Mouse (Mus musculus) hindbrain, embryonic 15.5 days (tissue): ENCODE results near the gene Fam107a. TPM values are rescaled to one million over a fixed set of nuclear protein-coding genes. Genes with fewer than 3 reads are reported as not detected.

Experiments used
- ATAC-seq: fragments of 200-750 bp; cut with Nextera tagmentation; 2 replicates; pipeline ENCODE4 v1.8.0; 2017; ENCODE audit warnings: low read depth, moderate number of reproducible peaks, moderate TSS enrichment; ENCODE audit not compliant: low FRiP score
- H3K27ac ChIP-seq: fragments of 300-500 bp; sonication (generic); replicated peaks from 2 replicates; pipeline ENCODE4 v1.5.1; 2015; ENCODE audit warnings: mild to moderate bottlenecking, inconsistent platforms
- H3K27me3 ChIP-seq: fragments of 300-500 bp; sonication (generic); 2 replicates; pipeline ENCODE4 v1.6.1; 2015; ENCODE audit warnings: control low read depth, inconsistent platforms
- H3K36me3 ChIP-seq: fragments of 300-500 bp; sonication (generic); 2 replicates; pipeline ENCODE4 v1.6.1; 2015; ENCODE audit warnings: control low read depth, inconsistent platforms
- H3K4me1 ChIP-seq: fragments of 300-500 bp; sonication (generic); replicated peaks from 2 replicates; pipeline ENCODE4 v1.6.1; 2015; ENCODE audit warnings: control low read depth, inconsistent platforms
- H3K4me2 ChIP-seq: fragments of 300-500 bp; sonication (generic); 2 replicates; pipeline ENCODE4 v1.6.1; 2015; ENCODE audit warnings: moderate library complexity, mild to moderate bottlenecking, inconsistent platforms
- H3K4me3 ChIP-seq: fragments of 300-500 bp; sonication (generic); 2 replicates; pipeline ENCODE4 v1.5.1; 2015; ENCODE audit warnings: mild to moderate bottlenecking, inconsistent platforms
- H3K9ac ChIP-seq: fragments of 300-500 bp; sonication (generic); 2 replicates; pipeline ENCODE4 v1.6.1; 2015; ENCODE audit warnings: inconsistent platforms
- H3K9me3 ChIP-seq: fragments of 300-500 bp; sonication (generic); 2 replicates; pipeline ENCODE4 v1.6.1; 2016; ENCODE audit warnings: control low read depth, inconsistent platforms
- WGBS: fragments of 180-500 bp; shearing (Covaris S2); methylation state at CpG from one replicate; pipeline ENCODE4 v1.1.7; 2015; 5-methylcytosine and 5-hydroxymethylcytosine counted together
- polyA plus RNA-seq: library from polyadenylated mRNA; unstranded; fragments of >200 nt; fragmentation: Nextera tagmentation; extraction: Ambion mirVana; gene quantifications from 2 replicates; pipeline ENCODE4 v1.2.1, GENCODE M21; 2015

Gene Fam107a
- 0.56 and 0.75 TPM in 2 replicates for polyA plus RNA-seq

GRCm38 (mm10) chr14:8317194-8318097 is at the start of gene Fam107a:
TSS of gene Fam107a (minus strand) at chr14:8318023.
- Histone ChIP-seq H3K4me1 (peaks cover 17% of the 10 kb centered on the region), H3K36me3 (no peaks in the 10 kb centered on the region), H3K4me3 (peak within 1 kb of the TSS; percentile 33), H3K9me3 (no peaks in the 10 kb centered on the region), H3K4me2 (peak within 1 kb of the TSS; percentile 63), H3K27ac (no peak within 1 kb of the TSS), H3K27me3 (peaks cover 47% of the 10 kb centered on the region), H3K9ac (peak within 1 kb of the TSS; percentile 30; the same call in 1 of the 2 replicates)
- ATAC-seq = peak; percentile 75
- 11% methylated on average over 41 of the region's 41 CpGs for WGBS

DNA sequence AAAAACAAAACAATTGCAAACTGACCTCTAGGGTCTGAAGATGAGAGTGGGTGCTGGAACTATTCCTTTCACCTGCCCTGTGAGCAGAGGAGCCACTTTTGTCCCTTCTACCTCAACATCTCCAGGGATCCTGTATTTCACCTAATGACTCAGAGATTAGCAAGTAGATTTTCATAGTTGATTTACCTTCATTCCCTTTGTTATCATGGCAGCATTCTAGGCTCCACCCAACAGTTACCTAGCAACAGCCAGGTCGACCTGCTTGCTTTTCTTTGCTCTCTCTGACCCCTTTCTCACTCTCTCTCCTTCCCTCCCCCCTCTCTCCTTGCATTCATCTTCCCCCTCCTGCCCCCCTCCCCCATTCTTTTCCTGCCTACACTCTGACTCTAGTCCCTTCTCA is 49.3 kb upstream of the Fam107a start:
- no peak overlapping the region for H3K4me2 ChIP-seq
- peaks cover 8% of the 10 kb centered on the region; the same call in 1 of the 2 replicates for H3K4me1 ChIP-seq
- no peak overlapping the region for H3K4me3 ChIP-seq
- H3K9me3 ChIP-seq = no peaks in the 10 kb centered on the region
- no peak overlapping the region for H3K9ac ChIP-seq
- no peaks in the 10 kb centered on the region for H3K27me3 ChIP-seq
- WGBS = 0% methylated on average over 1 of the region's 1 CpGs
- no peak overlapping the region for H3K27ac ChIP-seq
- ATAC-seq = no peak
- H3K36me3 ChIP-seq = no peaks in the 10 kb centered on the region

- no peak overlapping the region for H3K27ac ChIP-seq
- H3K4me2 ChIP-seq = no peak overlapping the region
- ATAC-seq = no peak
- no peaks in the 10 kb centered on the region for H3K9me3 ChIP-seq
- no peaks in the 10 kb centered on the region for H3K27me3 ChIP-seq
- 67% methylated on average over 6 of the region's 6 CpGs for WGBS
- no peak overlapping the region for H3K9ac ChIP-seq
- H3K36me3 ChIP-seq = no peaks in the 10 kb centered on the region
- no peak overlapping the region for H3K4me3 ChIP-seq
- peaks cover 8% of the 10 kb centered on the region; the same call in 1 of the 2 replicates for H3K4me1 ChIP-seq
Measured at GRCm38 (mm10) chr14:8365833-8366232, 48.0 kb upstream of the Fam107a start.

DNA sequence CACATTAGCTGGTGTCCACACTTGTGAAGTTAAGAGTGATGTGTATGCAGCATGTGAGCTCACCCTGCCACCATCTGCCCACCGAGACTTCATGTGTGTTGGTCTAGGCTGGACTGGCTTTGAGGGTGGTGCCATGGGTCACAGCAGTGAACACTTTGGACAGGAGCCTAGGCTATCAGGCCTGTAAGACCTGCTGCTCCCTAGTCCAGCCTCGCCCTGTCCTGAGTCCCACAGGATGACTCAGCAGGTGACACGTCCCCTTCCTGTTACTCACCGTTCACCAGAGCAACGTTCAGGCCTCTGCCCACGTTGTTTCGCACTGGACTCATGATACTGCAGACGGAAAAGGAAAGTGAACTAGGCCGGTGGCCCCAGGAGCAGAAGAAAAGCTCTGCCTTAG is 39.0 kb upstream of the Fam107a start:
- no peaks in the 10 kb centered on the region for H3K36me3 ChIP-seq
- 93% methylated on average over 9 of the region's 9 CpGs for WGBS
- ATAC-seq = no peak; the same call in 1 of the 2 replicates

DNA sequence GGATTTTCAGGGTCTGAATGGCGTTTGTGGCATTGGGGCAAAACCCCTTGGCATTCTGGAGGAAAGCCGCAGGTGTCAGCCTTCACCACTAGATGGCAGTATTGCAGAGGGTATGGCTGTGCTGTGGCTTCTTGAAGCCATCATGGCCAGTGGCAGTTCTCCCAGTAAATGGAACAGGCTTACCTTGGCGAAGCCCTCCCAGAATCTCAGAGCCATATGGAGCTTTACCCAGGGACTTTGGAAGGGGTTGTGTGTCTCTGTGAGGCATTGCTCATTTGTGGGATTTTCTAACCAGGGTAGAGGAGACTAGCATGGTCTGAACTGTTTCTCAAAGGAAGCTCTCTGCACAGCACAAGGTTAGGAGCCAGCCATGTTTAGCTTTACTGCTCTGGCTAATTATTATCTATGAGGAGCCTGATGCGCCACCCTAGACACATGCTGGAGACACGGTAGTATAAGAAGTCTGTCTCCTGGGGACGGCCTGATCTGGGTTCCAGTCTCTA is 38.2 kb upstream of the Fam107a start:
- H3K27me3 ChIP-seq = no peaks in the 10 kb centered on the region
- no peaks in the 10 kb centered on the region for H3K36me3 ChIP-seq
- H3K4me1 ChIP-seq = 0 out of 2 replicates have a peak, but pooled peaks cover 3% of the 10 kb centered on the region
- no peaks in the 10 kb centered on the region for H3K9me3 ChIP-seq
- peak; percentile 82 for ATAC-seq
- WGBS = 31% methylated on average over 6 of the region's 6 CpGs
- no peak overlapping the region for H3K4me3 ChIP-seq
- H3K27ac ChIP-seq = no peak overlapping the region
- no peak overlapping the region for H3K4me2 ChIP-seq
- H3K9ac ChIP-seq = no peak overlapping the region

More for the DNA sequence above, 39.0 kb upstream of the Fam107a start:
- Histone ChIP-seq H3K27me3 (no peaks in the 10 kb centered on the region), H3K4me2 (no peak overlapping the region), H3K4me3 (no peak overlapping the region), H3K9me3 (no peaks in the 10 kb centered on the region), H3K27ac (no peak overlapping the region), H3K4me1 (0 out of 2 replicates have a peak, but pooled peaks cover 3% of the 10 kb centered on the region), H3K9ac (no peak overlapping the region)

GRCm38 (mm10) chr14:8348927-8349326 is 31.1 kb upstream of the Fam107a start:
- Histone ChIP-seq H3K36me3 (no peaks in the 10 kb centered on the region), H3K9me3 (no peaks in the 10 kb centered on the region), H3K27me3 (no peaks in the 10 kb centered on the region), H3K4me3 (no peak overlapping the region), H3K9ac (no peak overlapping the region), H3K27ac (no peak overlapping the region), H3K4me1 (no peaks in the 10 kb centered on the region), H3K4me2 (no peak overlapping the region)
- 73% methylated on average over 9 of the region's 9 CpGs for WGBS
- ATAC-seq = no peak

- Histone ChIP-seq H3K9ac (no peak overlapping the region), H3K4me2 (no peak overlapping the region), H3K36me3 (no peaks in the 10 kb centered on the region), H3K9me3 (no peaks in the 10 kb centered on the region), H3K4me1 (no peaks in the 10 kb centered on the region), H3K27me3 (no peaks in the 10 kb centered on the region), H3K27ac (no peak overlapping the region), H3K4me3 (no peak overlapping the region)
- ATAC-seq = peak; percentile 31
- WGBS = 22% methylated on average over 7 of the region's 7 CpGs
Measured at GRCm38 (mm10) chr14:8346255-8346997, 28.6 kb upstream of the Fam107a start.

GRCm38 (mm10) chr14:8345566-8345965 is 27.7 kb upstream of the Fam107a start:
- Histone ChIP-seq H3K4me2 (no peak overlapping the region), H3K4me3 (no peak overlapping the region), H3K9me3 (no peaks in the 10 kb centered on the region), H3K4me1 (no peaks in the 10 kb centered on the region), H3K36me3 (no peaks in the 10 kb centered on the region), H3K9ac (no peak overlapping the region), H3K27ac (no peak overlapping the region), H3K27me3 (no peaks in the 10 kb centered on the region)
- no peak for ATAC-seq
- WGBS = 68% methylated on average over 4 of the region's 4 CpGs

DNA sequence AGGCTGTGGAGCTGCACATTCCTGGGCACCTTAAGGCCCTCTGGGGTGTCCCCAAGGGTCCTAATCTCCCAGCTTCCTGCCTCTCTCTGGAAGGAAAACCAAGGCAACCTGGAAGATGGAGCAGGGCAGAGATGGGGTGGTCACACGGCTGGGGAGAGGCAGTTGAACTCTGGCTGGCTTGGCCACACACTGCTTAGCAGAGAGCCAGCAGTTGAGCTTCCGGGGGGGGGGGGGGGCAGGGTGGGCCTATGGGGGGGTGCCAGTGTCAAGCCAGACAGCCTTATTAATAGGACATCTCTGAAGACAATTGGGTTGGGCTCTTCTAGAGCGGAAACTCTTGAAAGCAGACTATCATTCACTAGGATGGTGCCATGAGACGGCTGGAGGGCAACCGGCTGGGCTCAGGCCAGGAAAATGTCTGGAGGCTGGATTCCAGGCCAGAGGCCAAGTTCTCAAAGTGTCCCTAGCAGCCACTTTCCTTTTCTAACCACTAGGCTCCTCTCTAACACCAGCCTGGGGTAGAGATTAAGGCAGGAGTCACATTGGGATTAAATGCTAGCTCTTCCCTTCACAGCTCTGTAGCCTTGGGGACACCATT is 24.8 kb upstream of the Fam107a start:
- Histone ChIP-seq H3K9ac (no peak overlapping the region), H3K4me3 (no peak overlapping the region), H3K36me3 (no peaks in the 10 kb centered on the region), H3K9me3 (no peaks in the 10 kb centered on the region), H3K27ac (no peak overlapping the region), H3K4me1 (no peaks in the 10 kb centered on the region), H3K4me2 (no peak overlapping the region), H3K27me3 (no peaks in the 10 kb centered on the region)
- WGBS = 72% methylated on average over 4 of the region's 5 CpGs
- ATAC-seq = no peak

DNA sequence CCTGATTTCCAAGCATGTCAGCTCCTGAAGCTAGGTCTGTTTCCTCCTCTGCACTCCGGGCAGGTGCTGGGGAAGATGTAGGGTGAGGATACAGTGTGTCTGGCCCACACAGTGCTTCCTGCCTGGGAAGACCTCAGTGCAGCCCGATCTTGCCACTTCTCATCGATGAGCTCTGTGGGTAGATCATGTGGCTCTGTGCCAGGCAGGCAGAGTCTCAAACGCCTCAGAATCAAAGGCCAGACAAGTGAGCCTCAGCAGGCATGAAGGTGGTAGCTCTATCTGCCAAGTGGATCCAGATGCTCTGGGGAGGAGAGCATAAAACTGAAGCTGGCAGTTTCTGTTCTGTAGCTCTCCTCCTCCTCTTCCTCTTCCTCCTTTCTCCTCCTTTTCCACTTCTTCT is 22.4 kb upstream of the Fam107a start:
- Histone ChIP-seq H3K36me3 (no peaks in the 10 kb centered on the region), H3K9ac (no peak overlapping the region), H3K4me2 (no peak overlapping the region), H3K4me3 (no peak overlapping the region), H3K27ac (no peak overlapping the region), H3K4me1 (no peaks in the 10 kb centered on the region), H3K27me3 (no peaks in the 10 kb centered on the region), H3K9me3 (no peaks in the 10 kb centered on the region)
- no peak for ATAC-seq
- whole genome bisulfite sequencing = 77% methylated on average over 4 of the region's 4 CpGs

- H3K9ac ChIP-seq = no peak overlapping the region
- no peaks in the 10 kb centered on the region for H3K27me3 ChIP-seq
- H3K9me3 ChIP-seq = no peaks in the 10 kb centered on the region
- H3K27ac ChIP-seq = no peak overlapping the region
- no peaks in the 10 kb centered on the region for H3K36me3 ChIP-seq
- 47% methylated on average over 10 of the region's 10 CpGs for WGBS
- H3K4me2 ChIP-seq = no peak overlapping the region
- no peak overlapping the region for H3K4me3 ChIP-seq
- ATAC-seq = no peak
- no peaks in the 10 kb centered on the region for H3K4me1 ChIP-seq
Measured at GRCm38 (mm10) chr14:8335947-8336346, 18.1 kb upstream of the Fam107a start.
